Mouse (Mus musculus) gastrocnemius, adult 8-10 months (tissue): ENCODE measurements around the gene Fgf10. TPM values are rescaled to one million over a fixed set of nuclear protein-coding genes. Genes with fewer than 3 reads are reported as not detected.

Source experiments
- DNase-seq, 2 experiments: peaks; one replicate each; pipeline ENCODE4 v3.0.0; 2022; ENCODE audit warnings: low spot score in 2 of 2
- total RNA-seq, 4 experiments: library from RNA; stranded (reverse); gene quantifications; 2 replicates each; pipeline ENCODE4 v1.2.4; 2022

The Fgf10 gene
- under 1 TPM; 0.29 to 0.67 (median 0.36) TPM for total RNA-seq

- no peak for DNase-seq
Measured at GRCm38 (mm10) chr13:118669491-118669890, at the start of gene Fgf10. Fgf10 (plus strand) TSS chr13:118669791.

- DNase-seq, result no peak
Measured at GRCm38 (mm10) chr13:118629661-118630428, 39.7 kb upstream of the Fgf10 start.

- DNase-seq, result no peak
Measured at GRCm38 (mm10) chr13:118631500-118631899, 38.1 kb upstream of the Fgf10 start.

GRCm38 (mm10) chr13:118636047-118636446 is 33.5 kb upstream of the Fgf10 start:
- no peak for DNase-seq

GRCm38 (mm10) chr13:118642585-118642984 is 27.0 kb upstream of the Fgf10 start:
- DNase-seq, result no peak

- DNase-seq, result no peak
Measured at GRCm38 (mm10) chr13:118643138-118643537, 26.5 kb upstream of the Fgf10 start.

- no peak for DNase-seq
Measured at GRCm38 (mm10) chr13:118656991-118657390, 12.6 kb upstream of the Fgf10 start.

GRCm38 (mm10) chr13:118658031-118658430 is 11.6 kb upstream of the Fgf10 start:
- DNase-seq, result no peak

GRCm38 (mm10) chr13:118658608-118659326 is 10.8 kb upstream of the Fgf10 start:
- DNase-seq, result no peak

GRCm38 (mm10) chr13:118661664-118662063 is 7.9 kb upstream of the Fgf10 start:
- no peak for DNase-seq

GRCm38 (mm10) chr13:118664901-118665300 is 4.7 kb upstream of the Fgf10 start:
- no peak for DNase-seq

GRCm38 (mm10) chr13:118679228-118679627 is 9.6 kb downstream of the Fgf10 start:
- no peak for DNase-seq

GRCm38 (mm10) chr13:118693049-118693448 is 23.5 kb downstream of the Fgf10 start:
- no peak for DNase-seq

- DNase-seq, result no peak
Measured at GRCm38 (mm10) chr13:118695103-118695502, 25.5 kb downstream of the Fgf10 start.

- DNase-seq, result no peak
Measured at GRCm38 (mm10) chr13:118703727-118704126, 34.1 kb downstream of the Fgf10 start.

- DNase-seq, result no peak
Measured at GRCm38 (mm10) chr13:118705716-118706115, 36.1 kb downstream of the Fgf10 start.

- no peak for DNase-seq
Measured at GRCm38 (mm10) chr13:118709912-118710311, 40.3 kb downstream of the Fgf10 start.

GRCm38 (mm10) chr13:118713626-118714150 is 44.1 kb downstream of the Fgf10 start:
- DNase-seq, result no peak

GRCm38 (mm10) chr13:118714284-118715065 is 44.9 kb downstream of the Fgf10 start:
- DNase-seq, result no peak

GRCm38 (mm10) chr13:118715066-118716018 is 45.8 kb downstream of the Fgf10 start:
- no peak for DNase-seq
